Mouse (Mus musculus): ENCODE measurements around the gene L3hypdh. TPM values are rescaled to one million over a fixed set of nuclear protein-coding genes. Genes with fewer than 3 reads are reported as not detected.

Gene L3hypdh
- polyA plus RNA-seq, 1 experiment from 2014 or later = 10.7 TPM

DNA sequence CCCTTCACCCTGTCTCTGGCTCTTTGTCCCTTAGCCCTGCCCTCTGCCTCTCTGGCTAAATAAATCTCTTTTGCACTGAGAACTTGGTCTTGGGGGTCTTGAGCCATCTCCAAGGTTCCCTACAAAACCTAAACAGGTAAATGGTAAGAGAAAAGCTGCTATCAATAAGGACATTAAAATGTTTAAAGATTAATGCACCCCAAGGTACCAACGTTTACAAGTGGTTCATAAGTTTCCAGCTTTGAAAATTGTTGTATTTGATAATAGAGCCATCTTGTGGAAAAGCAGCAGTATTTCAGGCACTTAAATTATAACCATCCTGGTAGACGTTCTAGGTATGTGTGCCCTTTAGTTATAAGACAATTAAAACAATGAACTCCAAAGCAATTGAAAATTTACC lies 37.7 kb downstream of the L3hypdh start:
- TF ChIP-seq EP300 (IDR thresholded peaks at IDR 0.05) (peak; percentile 41; the same call in 1 of the 2 replicates), CTCF (IDR thresholded peaks at IDR 0.05) (peak; percentile 76)
- Histone ChIP-seq H3K36me3 (ENCODE audit: insufficient read depth, low read length) (no peaks in the 10 kb centered on the region), H3K9me3 (ENCODE audit: low read length) (no peaks in the 10 kb centered on the region), H3K27me3 (replicated peaks; ENCODE audit: insufficient read depth, low read length) (no peaks in the 10 kb centered on the region), H3K4me1 (ENCODE audit: insufficient read depth, low read depth, low read length) (no peaks in the 10 kb centered on the region), H3K9ac (replicated peaks; ENCODE audit: low read depth) (no peak overlapping the region), H3K27ac (ENCODE audit: low read length) (no peak overlapping the region), H3K4me3 (ENCODE audit: low read depth, low read length) (no peak overlapping the region), H3K4me2 (replicated peaks; ENCODE audit: low read depth, low read length) (no peak overlapping the region)
- ATAC-seq (no peak), DNase-seq (ENCODE audit: low spot score) (peak; percentile 80)
- WGBS = 2% methylated on average over 2 of the region's 2 CpGs

- DNase-seq (ENCODE audit: low spot score) = no peak
- no peak overlapping the region for H3K9ac ChIP-seq (replicated peaks; ENCODE audit: low read depth)
- H3K4me2 ChIP-seq (replicated peaks; ENCODE audit: low read depth, low read length) = no peak overlapping the region
- H3K4me3 ChIP-seq (ENCODE audit: low read depth, low read length) = no peak overlapping the region
- WGBS = 88% methylated on average over 3 of the region's 3 CpGs
- H3K9me3 ChIP-seq (ENCODE audit: low read length) = no peaks in the 10 kb centered on the region
- TF ChIP-seq CTCF (IDR thresholded peaks at IDR 0.05) (no peak), EP300 (IDR thresholded peaks at IDR 0.05) (no peak)
- no peaks in the 10 kb centered on the region for H3K27me3 ChIP-seq (replicated peaks; ENCODE audit: insufficient read depth, low read length)
- no peak for ATAC-seq
- no peaks in the 10 kb centered on the region for H3K4me1 ChIP-seq (ENCODE audit: insufficient read depth, low read depth, low read length)
- no peak overlapping the region for H3K27ac ChIP-seq (ENCODE audit: low read length)
- H3K36me3 ChIP-seq (ENCODE audit: insufficient read depth, low read length) = no peaks in the 10 kb centered on the region
Measured at GRCm38 (mm10) chr12:72041238-72041637, 44.0 kb downstream of the L3hypdh start.

GRCm38 (mm10) chr12:72039501-72039900 lies 45.7 kb downstream of the L3hypdh start:
- ATAC-seq = no peak
- no peak for DNase-seq (ENCODE audit: low spot score)
- H3K9ac ChIP-seq (replicated peaks; ENCODE audit: low read depth) = no peak overlapping the region
- no peak overlapping the region for H3K27ac ChIP-seq (ENCODE audit: low read length)
- no peaks in the 10 kb centered on the region for H3K4me1 ChIP-seq (ENCODE audit: insufficient read depth, low read depth, low read length)
- no peak overlapping the region for H3K4me3 ChIP-seq (ENCODE audit: low read depth, low read length)
- no peak overlapping the region for H3K4me2 ChIP-seq (replicated peaks; ENCODE audit: low read depth, low read length)
- WGBS = 39% methylated on average over 8 of the region's 8 CpGs
- H3K9me3 ChIP-seq (ENCODE audit: low read length) = no peaks in the 10 kb centered on the region
- H3K27me3 ChIP-seq (replicated peaks; ENCODE audit: insufficient read depth, low read length) = no peaks in the 10 kb centered on the region
- no peaks in the 10 kb centered on the region for H3K36me3 ChIP-seq (ENCODE audit: insufficient read depth, low read length)
- TF ChIP-seq EP300 (IDR thresholded peaks at IDR 0.05) (no peak), CTCF (IDR thresholded peaks at IDR 0.05) (no peak)

- Histone ChIP-seq H3K9me3 (ENCODE audit: low read length) (no peaks in the 10 kb centered on the region), H3K4me1 (ENCODE audit: insufficient read depth, low read depth, low read length) (no peaks in the 10 kb centered on the region), H3K36me3 (ENCODE audit: insufficient read depth, low read length) (no peaks in the 10 kb centered on the region), H3K4me3 (ENCODE audit: low read depth, low read length) (no peak overlapping the region), H3K27me3 (replicated peaks; ENCODE audit: insufficient read depth, low read length) (no peaks in the 10 kb centered on the region), H3K4me2 (replicated peaks; ENCODE audit: low read depth, low read length) (no peak overlapping the region), H3K9ac (replicated peaks; ENCODE audit: low read depth) (no peak overlapping the region), H3K27ac (ENCODE audit: low read length) (no peak overlapping the region)
- no peak for DNase-seq (ENCODE audit: low spot score)
- 65% methylated on average over 2 of the region's 2 CpGs for WGBS
- ATAC-seq = no peak
- TF ChIP-seq EP300 (IDR thresholded peaks at IDR 0.05) = no peak
- TF ChIP-seq CTCF (IDR thresholded peaks at IDR 0.05) = no peak
Measured at GRCm38 (mm10) chr12:72038866-72039265, 46.4 kb downstream of the L3hypdh start.

GRCm38 (mm10) chr12:72037049-72037448 lies 48.2 kb downstream of the L3hypdh start:
- Histone ChIP-seq H3K4me2 (replicated peaks; ENCODE audit: low read depth, low read length) (no peak overlapping the region), H3K27ac (ENCODE audit: low read length) (no peak overlapping the region), H3K4me3 (ENCODE audit: low read depth, low read length) (no peak overlapping the region), H3K27me3 (replicated peaks; ENCODE audit: insufficient read depth, low read length) (no peaks in the 10 kb centered on the region), H3K4me1 (ENCODE audit: insufficient read depth, low read depth, low read length) (no peaks in the 10 kb centered on the region), H3K9ac (replicated peaks; ENCODE audit: low read depth) (no peak overlapping the region), H3K36me3 (ENCODE audit: insufficient read depth, low read length) (no peaks in the 10 kb centered on the region), H3K9me3 (ENCODE audit: low read length) (no peaks in the 10 kb centered on the region)
- no peak for ATAC-seq
- TF ChIP-seq CTCF (IDR thresholded peaks at IDR 0.05) (no peak), EP300 (IDR thresholded peaks at IDR 0.05) (no peak)
- DNase-seq (ENCODE audit: low spot score) = no peak
- WGBS = 68% methylated on average over 6 of the region's 6 CpGs

- Histone ChIP-seq H3K4me3 (ENCODE audit: low read depth, low read length) (no peak overlapping the region), H3K4me1 (ENCODE audit: insufficient read depth, low read depth, low read length) (no peaks in the 10 kb centered on the region), H3K4me2 (replicated peaks; ENCODE audit: low read depth, low read length) (no peak overlapping the region), H3K27me3 (replicated peaks; ENCODE audit: insufficient read depth, low read length) (no peaks in the 10 kb centered on the region), H3K36me3 (ENCODE audit: insufficient read depth, low read length) (no peaks in the 10 kb centered on the region), H3K9ac (replicated peaks; ENCODE audit: low read depth) (no peak overlapping the region), H3K27ac (ENCODE audit: low read length) (no peak overlapping the region), H3K9me3 (ENCODE audit: low read length) (no peaks in the 10 kb centered on the region)
- DNase-seq (ENCODE audit: low spot score) (no peak), ATAC-seq (no peak)
- TF ChIP-seq CTCF (IDR thresholded peaks at IDR 0.05) = no peak
- no peak for TF ChIP-seq EP300 (IDR thresholded peaks at IDR 0.05)
- WGBS = 36% methylated on average over 9 of the region's 9 CpGs
Measured at GRCm38 (mm10) chr12:72036097-72036661, 49.1 kb downstream of the L3hypdh start.

DNA sequence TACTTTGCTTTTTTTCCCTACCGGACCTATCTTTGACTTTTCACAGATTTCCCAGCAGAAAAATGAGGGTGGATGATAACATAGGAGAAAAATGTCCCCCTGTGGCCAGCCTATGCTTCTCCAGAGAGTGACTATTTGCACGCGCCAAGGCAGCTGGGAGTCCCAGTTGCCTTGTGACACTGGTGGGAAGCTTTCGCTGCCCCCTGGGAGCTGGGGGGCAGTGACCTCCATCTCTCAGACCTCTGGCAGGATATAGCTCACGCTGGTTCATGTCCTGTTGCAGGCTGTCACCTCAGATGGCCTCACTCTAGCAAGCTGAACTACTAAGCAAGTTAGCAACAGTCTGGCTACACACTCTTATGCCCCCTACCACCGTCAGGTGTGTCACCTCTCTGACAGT lies 53.4 kb downstream of the L3hypdh start:
- Histone ChIP-seq H3K9ac (replicated peaks; ENCODE audit: low read depth) (no peak overlapping the region), H3K4me1 (ENCODE audit: insufficient read depth, low read depth, low read length) (no peaks in the 10 kb centered on the region), H3K4me3 (ENCODE audit: low read depth, low read length) (no peak overlapping the region), H3K36me3 (ENCODE audit: insufficient read depth, low read length) (no peaks in the 10 kb centered on the region), H3K27ac (ENCODE audit: low read length) (no peak overlapping the region), H3K4me2 (replicated peaks; ENCODE audit: low read depth, low read length) (no peak overlapping the region), H3K9me3 (ENCODE audit: low read length) (no peaks in the 10 kb centered on the region), H3K27me3 (replicated peaks; ENCODE audit: insufficient read depth, low read length) (no peaks in the 10 kb centered on the region)
- no peak for DNase-seq (ENCODE audit: low spot score)
- ATAC-seq = no peak
- 78% methylated on average over 6 of the region's 6 CpGs for WGBS
- TF ChIP-seq EP300 (IDR thresholded peaks at IDR 0.05) = no peak
- TF ChIP-seq CTCF (IDR thresholded peaks at IDR 0.05) = no peak

All from lung, postnatal 0 days (tissue).